9 mouse cellular contexts compared by ENCODE assay signal in genomic region chr11:79003769-79004638, GRCm38 (mm10). TPM values are rescaled to one million over a fixed set of nuclear protein-coding genes. Genes with fewer than 3 reads are reported as not detected.
DNase-seq lines count a peak whose midpoint lies in the region; ATAC-seq and TF ChIP-seq lines count a peak whose summit lies in the region.
"Had no signal": no experiment of that assay in that cellular context is flagged by ENCODE, and none has a peak within 500 bp of the region (broad histone marks: within the 10 kb centered on the region; RNA-seq: fewer than 3 reads in every experiment).

No protein-coding gene starts in this region.

- 86% methylated on average over 10 of the region's 10 CpGs for whole genome bisulfite sequencing in hindbrain, embryonic 10.5 days
- 87% methylated on average over 10 of the region's 10 CpGs for WGBS in hindbrain, embryonic 11.5 days
- WGBS in bone marrow, adult 2 months = 53% methylated on average over 10 of the region's 10 CpGs
- 43% methylated on average over 10 of the region's 10 CpGs for WGBS in small intestine, adult 2 months

- no peak for TF ChIP-seq POLR2A in bone marrow, adult 2 months (IDR thresholded peaks at IDR 0.05; ENCODE audit: borderline replicate concordance, control insufficient read depth, low read depth, low read length)
- TF ChIP-seq POLR2A in small intestine, adult 2 months (IDR thresholded peaks at IDR 0.05; ENCODE audit: low read depth, low read length) = no peak

- no peaks in the 10 kb centered on the region for H3K36me3 ChIP-seq in hindbrain, embryonic 10.5 days
- no peaks in the 10 kb centered on the region for H3K36me3 ChIP-seq in hindbrain, embryonic 11.5 days (ENCODE audit: control insufficient read depth, insufficient read depth, low read length)
- no peaks in the 10 kb centered on the region for H3K36me3 ChIP-seq in ES-E14 (ENCODE audit: control insufficient read depth, insufficient read depth, low read length, poor library complexity, severe bottlenecking)
- no peaks in the 10 kb centered on the region for H3K36me3 ChIP-seq in small intestine, adult 2 months (ENCODE audit: control insufficient read depth, insufficient read depth, low read length)
- H3K36me3 ChIP-seq: limb, embryonic 10.5 days had no signal

- no peak for ATAC-seq in hindbrain, embryonic 11.5 days (ENCODE audit: low FRiP score)

- H3K4me2 ChIP-seq in hindbrain, embryonic 11.5 days (replicated peaks; ENCODE audit: low read depth, low read length) = no peak overlapping the region

- TF ChIP-seq CTCF in bone marrow, adult 2 months (IDR thresholded peaks at IDR 0.05; ENCODE audit: control insufficient read depth, insufficient read depth, low read length) = no peak
- no peak for TF ChIP-seq CTCF in small intestine, adult 2 months (IDR thresholded peaks at IDR 0.05; ENCODE audit: extremely low read depth, insufficient read length, insufficient replicate concordance, low read depth, low read length)

- no peak overlapping the region for H3K9ac ChIP-seq in hindbrain, embryonic 11.5 days (ENCODE audit: low read depth, low read length)
- peak overlapping the region; percentile 4; the same call in 1 of the 2 replicates for H3K9ac ChIP-seq in ES-E14 (ENCODE audit: insufficient read depth, low read depth, low read length, poor library complexity, severe bottlenecking)

- H3K4me1 ChIP-seq in hindbrain, embryonic 10.5 days (replicated peaks) = peaks cover 14% of the 10 kb centered on the region; the same call in 1 of the 2 replicates
- H3K4me1 ChIP-seq in hindbrain, embryonic 11.5 days (replicated peaks; ENCODE audit: control insufficient read depth, insufficient read depth, low read length) = no peaks in the 10 kb centered on the region
- H3K4me1 ChIP-seq in ES-E14 (ENCODE audit: control insufficient read depth in 2 of 2, insufficient read depth in 2 of 2, low read length in 2 of 2, poor library complexity in 1 of 2) = peaks cover 17 to 34% of the 10 kb centered on the region in 2 experiments
- peaks cover 10% of the 10 kb centered on the region; the same call in 1 of the 2 replicates for H3K4me1 ChIP-seq in bone marrow, adult 2 months (ENCODE audit: control insufficient read depth, insufficient read depth, low read length)
- peaks cover 41% of the 10 kb centered on the region for H3K4me1 ChIP-seq in small intestine, adult 2 months (ENCODE audit: control insufficient read depth, insufficient read depth, insufficient read length, low read length)

- peak overlapping the region; percentile 5; the same call in 1 of the 2 replicates for H3K27ac ChIP-seq in hindbrain, embryonic 10.5 days
- H3K27ac ChIP-seq in hindbrain, embryonic 11.5 days (ENCODE audit: low read depth, low read length) = no peak overlapping the region
- H3K27ac ChIP-seq in ES-E14 (ENCODE audit: insufficient read depth, low read depth, low read length, poor library complexity, severe bottlenecking) = peak overlapping the region; percentile 94
- peak overlapping the region; percentile 51; the same call in 1 of the 2 replicates for H3K27ac ChIP-seq in bone marrow, adult 2 months (ENCODE audit: control insufficient read depth, insufficient read depth, low read depth, low read length, poor library complexity)
- peak overlapping the region; percentile 84 for H3K27ac ChIP-seq in small intestine, adult 2 months (ENCODE audit: insufficient read depth, low read depth, low read length)
- H3K27ac ChIP-seq: limb, embryonic 10.5 days had no signal

- in situ Hi-C loops in ES-E14 (cut with MboI; ENCODE audit: low sequenced_read_pairs in 2 of 2, unreplicated experiment in 2 of 2) = no loop called here

- H3K9me3 ChIP-seq in hindbrain, embryonic 10.5 days = no peaks in the 10 kb centered on the region
- H3K9me3 ChIP-seq in hindbrain, embryonic 11.5 days (ENCODE audit: control insufficient read depth, low read length) = no peaks in the 10 kb centered on the region
- no peaks in the 10 kb centered on the region for H3K9me3 ChIP-seq in ES-E14 (ENCODE audit: control insufficient read depth, insufficient read depth, low read depth, low read length)
- H3K9me3 ChIP-seq: limb, embryonic 10.5 days had no signal

- DNase-seq in hindbrain, embryonic 10.5 days (ENCODE audit: low spot score) = no peak
- DNase-seq in hindbrain, embryonic 11.5 days (ENCODE audit: low spot score) = no peak
- no peak for DNase-seq in ES-E14 (ENCODE audit: low read depth, low spot score)
- DNase-seq in cerebellum, postnatal 4 days (ENCODE audit: low spot score in 2 of 2) = no peak
- DNase-seq in adrenal gland, postnatal 4 days (ENCODE audit: low spot score in 2 of 2) = no peak

- H3K27me3 ChIP-seq in hindbrain, embryonic 10.5 days (ENCODE audit: insufficient read depth, poor library complexity, severe bottlenecking) = no peaks in the 10 kb centered on the region
- H3K27me3 ChIP-seq in hindbrain, embryonic 11.5 days (ENCODE audit: control insufficient read depth, insufficient read depth, low read length) = no peaks in the 10 kb centered on the region
- H3K27me3 ChIP-seq in small intestine, adult 2 months (ENCODE audit: control insufficient read depth, insufficient read depth, low read length) = no peaks in the 10 kb centered on the region

- H3K4me3 ChIP-seq in hindbrain, embryonic 10.5 days = no peak overlapping the region
- no peak overlapping the region for H3K4me3 ChIP-seq in hindbrain, embryonic 11.5 days (ENCODE audit: low read depth, low read length)
- H3K4me3 ChIP-seq in ES-E14 (ENCODE audit: insufficient read depth in 1 of 2, low read depth in 1 of 2, low read length in 2 of 2, poor library complexity in 1 of 2, severe bottlenecking in 1 of 2) = no peak overlapping the region
- H3K4me3 ChIP-seq in bone marrow, adult 2 months (replicated peaks; ENCODE audit: control insufficient read depth, low read depth, low read length) = no peak overlapping the region
- no peak overlapping the region for H3K4me3 ChIP-seq in small intestine, adult 2 months (ENCODE audit: low read depth, low read length)
- H3K4me3 ChIP-seq: limb, embryonic 10.5 days; myocyte had no signal

TF ChIP-seq in ES-E14, 5 proteins besides CTCF, POLR2A, EP300 and RAD21:
- TF ChIP-seq ZNF384 (IDR thresholded peaks at IDR 0.05; ENCODE audit: low read depth, low read length) (no peak), HCFC1 (IDR thresholded peaks at IDR 0.05; ENCODE audit: borderline replicate concordance, insufficient read depth, low read length) (no peak), MAFK (IDR thresholded peaks at IDR 0.05; ENCODE audit: insufficient read depth, low read depth, low read length) (no peak), ZC3H11A (IDR thresholded peaks at IDR 0.05; ENCODE audit: borderline replicate concordance, low read depth, low read length) (no peak), CHD2 (IDR thresholded peaks at IDR 0.05; ENCODE audit: low read depth, low read length) (no peak)

RNA-seq across cellular contexts. Expression of gene Lgals9, which starts 19.3 kb away (rescaled TPM):
- polyA plus RNA-seq in hindbrain, embryonic 10.5 days (2016; fragmentation: Nextera tagmentation; extraction: Ambion mirVana) = 4.3 and 5.7 TPM in 2 replicates
- 6.8 and 7.7 TPM in 2 replicates for polyA plus RNA-seq in hindbrain, embryonic 11.5 days (2014; fragmentation: Nextera tagmentation; extraction: Ambion mirVana)
- 3.8 and 8.6 TPM in 2 replicates for total RNA-seq in ES-E14 (2012; rRNA removed)
- polyA plus RNA-seq in bone marrow, adult 2 months (2011; ENCODE audit: insufficient read depth, insufficient read length, low replicate concordance, missing spikeins) = 54.4 and 58.6 TPM in 2 replicates
- polyA plus RNA-seq in small intestine, adult 2 months (2012; rRNA removed) = 263 and 686 TPM in 2 replicates
- total RNA-seq in adrenal gland, postnatal 4 days (2021) = 10 to 100 TPM; 32.6 to 57.1 TPM
